Mouse (Mus musculus): ENCODE data around the gene Crybg3. TPM values are rescaled to one million over a fixed set of nuclear protein-coding genes. Genes with fewer than 3 reads are reported as not detected.

Crybg3 gene
- polyA plus RNA-seq, 1 experiment from 2014 or later, result 6.6 TPM

GRCm38 (mm10) chr16:59547887-59548581 is 52.7 kb downstream of the Crybg3 start:
- Histone ChIP-seq H3K4me3 (no peak overlapping the region), H3K27ac (no peak overlapping the region), H3K9ac (no peak overlapping the region), H3K9me3 (no peaks in the 10 kb centered on the region), H3K4me1 (peaks cover 10% of the 10 kb centered on the region; the same call in 1 of the 2 replicates), H3K27me3 (replicated peaks) (no peaks in the 10 kb centered on the region), H3K4me2 (replicated peaks) (no peak overlapping the region), H3K36me3 (no peaks in the 10 kb centered on the region)
- ATAC-seq (ENCODE audit: low FRiP score, low read depth), result no peak
- 83% methylated on average over 14 of the region's 14 CpGs for WGBS

DNA sequence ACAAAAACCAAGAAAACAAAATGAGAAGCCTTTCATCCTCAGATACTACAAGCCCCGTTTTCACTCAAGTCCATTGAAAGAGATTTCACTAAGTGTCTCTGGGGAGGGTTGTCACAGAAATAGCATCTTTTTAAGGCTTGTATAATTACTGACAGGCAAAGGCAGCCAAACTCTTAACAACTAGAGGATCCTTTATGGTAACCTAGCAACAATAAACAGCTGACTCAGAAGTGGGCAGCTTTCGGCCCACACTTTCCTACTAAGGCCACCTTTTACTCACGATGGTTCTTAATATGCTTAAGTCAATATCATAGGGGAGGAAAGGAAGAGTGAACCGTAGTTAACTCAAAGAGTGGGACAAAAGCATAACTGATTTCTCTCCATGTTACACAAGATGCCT is 53.3 kb downstream of the Crybg3 start:
- Histone ChIP-seq H3K27me3 (replicated peaks) (no peaks in the 10 kb centered on the region), H3K9ac (no peak overlapping the region), H3K4me1 (peaks cover 10% of the 10 kb centered on the region; the same call in 1 of the 2 replicates), H3K27ac (no peak overlapping the region), H3K4me2 (replicated peaks) (no peak overlapping the region), H3K4me3 (no peak overlapping the region), H3K36me3 (no peaks in the 10 kb centered on the region), H3K9me3 (no peaks in the 10 kb centered on the region)
- WGBS, result 61% methylated on average over 4 of the region's 4 CpGs
- no peak for ATAC-seq (ENCODE audit: low FRiP score, low read depth)

DNA sequence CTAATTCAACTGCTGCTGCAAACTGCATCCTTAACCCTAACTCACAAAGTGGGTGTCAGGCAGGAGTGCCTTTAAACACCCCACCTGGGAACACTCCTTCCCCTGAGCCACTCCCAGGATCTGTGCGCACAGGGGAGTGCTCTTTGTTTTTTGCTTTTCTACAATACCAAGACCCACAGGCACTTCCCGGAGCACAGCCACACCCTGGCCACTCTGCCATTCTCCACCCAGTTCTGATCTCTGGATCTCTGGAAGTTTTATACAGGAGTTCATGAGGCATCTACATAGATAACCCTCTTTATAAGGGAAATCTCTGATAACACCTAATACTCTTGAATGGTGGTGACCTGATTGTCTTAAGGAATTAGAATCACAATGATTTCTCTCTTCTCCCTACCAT is 55.4 kb downstream of the Crybg3 start:
- Histone ChIP-seq H3K4me2 (replicated peaks) (no peak overlapping the region), H3K9ac (no peak overlapping the region), H3K9me3 (no peaks in the 10 kb centered on the region), H3K27ac (no peak overlapping the region), H3K4me3 (no peak overlapping the region), H3K4me1 (peaks cover 10% of the 10 kb centered on the region; the same call in 1 of the 2 replicates), H3K27me3 (replicated peaks) (no peaks in the 10 kb centered on the region), H3K36me3 (no peaks in the 10 kb centered on the region)
- 75% methylated on average over 2 of the region's 2 CpGs for WGBS
- no peak for ATAC-seq (ENCODE audit: low FRiP score, low read depth)

- ATAC-seq (ENCODE audit: low FRiP score, low read depth), result no peak
- 74% methylated on average over 4 of the region's 4 CpGs for WGBS
Measured at GRCm38 (mm10) chr16:59541382-59541781, 59.4 kb downstream of the Crybg3 start.

GRCm38 (mm10) chr16:59540944-59541343 is 59.8 kb downstream of the Crybg3 start:
- H3K4me2 ChIP-seq (replicated peaks), result no peak overlapping the region
- H3K9ac ChIP-seq, result no peak overlapping the region
- no peaks in the 10 kb centered on the region for H3K9me3 ChIP-seq
- H3K27ac ChIP-seq, result no peak overlapping the region
- no peaks in the 10 kb centered on the region for H3K36me3 ChIP-seq
- peaks cover 4% of the 10 kb centered on the region; the same call in 1 of the 2 replicates for H3K4me1 ChIP-seq
- no peak for ATAC-seq (ENCODE audit: low FRiP score, low read depth)
- WGBS, result 88% methylated on average over 3 of the region's 3 CpGs
- no peak overlapping the region for H3K4me3 ChIP-seq
- H3K27me3 ChIP-seq (replicated peaks), result no peaks in the 10 kb centered on the region

More at GRCm38 (mm10) chr16:59541382-59541781, 59.4 kb downstream of the Crybg3 start:
- no peak overlapping the region for H3K9ac ChIP-seq
- no peaks in the 10 kb centered on the region for H3K27me3 ChIP-seq (replicated peaks)
- H3K4me2 ChIP-seq (replicated peaks), result no peak overlapping the region
- H3K4me3 ChIP-seq, result no peak overlapping the region
- no peaks in the 10 kb centered on the region for H3K36me3 ChIP-seq
- no peaks in the 10 kb centered on the region for H3K9me3 ChIP-seq
- H3K27ac ChIP-seq, result no peak overlapping the region
- H3K4me1 ChIP-seq, result peaks cover 4% of the 10 kb centered on the region; the same call in 1 of the 2 replicates

GRCm38 (mm10) chr16:59535673-59536072 is 65.1 kb downstream of the Crybg3 start:
- no peaks in the 10 kb centered on the region for H3K9me3 ChIP-seq
- H3K36me3 ChIP-seq, result peaks cover 4% of the 10 kb centered on the region; the same call in 1 of the 2 replicates
- H3K9ac ChIP-seq, result no peak overlapping the region
- H3K4me2 ChIP-seq (replicated peaks), result no peak overlapping the region
- H3K27ac ChIP-seq, result no peak overlapping the region
- WGBS, result 84% methylated on average over 5 of the region's 5 CpGs
- no peaks in the 10 kb centered on the region for H3K27me3 ChIP-seq (replicated peaks)
- ATAC-seq (ENCODE audit: low FRiP score, low read depth), result no peak
- no peaks in the 10 kb centered on the region for H3K4me1 ChIP-seq
- H3K4me3 ChIP-seq, result no peak overlapping the region

- H3K4me3 ChIP-seq, result no peak overlapping the region
- no peak overlapping the region for H3K9ac ChIP-seq
- H3K36me3 ChIP-seq, result peaks cover 9% of the 10 kb centered on the region
- no peak for ATAC-seq (ENCODE audit: low FRiP score, low read depth)
- no peaks in the 10 kb centered on the region for H3K27me3 ChIP-seq (replicated peaks)
- no peaks in the 10 kb centered on the region for H3K4me1 ChIP-seq
- 90% methylated on average over 11 of the region's 11 CpGs for WGBS
- H3K4me2 ChIP-seq (replicated peaks), result no peak overlapping the region
- no peaks in the 10 kb centered on the region for H3K9me3 ChIP-seq
- no peak overlapping the region for H3K27ac ChIP-seq
Measured at GRCm38 (mm10) chr16:59534349-59534748, 66.4 kb downstream of the Crybg3 start.

- Histone ChIP-seq H3K4me1 (no peaks in the 10 kb centered on the region), H3K9ac (no peak overlapping the region), H3K27me3 (replicated peaks) (no peaks in the 10 kb centered on the region), H3K36me3 (peaks cover 9% of the 10 kb centered on the region), H3K27ac (no peak overlapping the region), H3K9me3 (no peaks in the 10 kb centered on the region), H3K4me2 (replicated peaks) (no peak overlapping the region), H3K4me3 (no peak overlapping the region)
- 56% methylated on average over 3 of the region's 3 CpGs for WGBS
- ATAC-seq (ENCODE audit: low FRiP score, low read depth), result no peak
Measured at GRCm38 (mm10) chr16:59532561-59532960, 68.2 kb downstream of the Crybg3 start.

- ATAC-seq (ENCODE audit: low FRiP score, low read depth), result no peak
- no peaks in the 10 kb centered on the region for H3K27me3 ChIP-seq (replicated peaks)
- no peak overlapping the region for H3K4me3 ChIP-seq
- no peaks in the 10 kb centered on the region for H3K9me3 ChIP-seq
- H3K4me2 ChIP-seq (replicated peaks), result no peak overlapping the region
- peaks cover 9% of the 10 kb centered on the region for H3K36me3 ChIP-seq
- H3K27ac ChIP-seq, result no peak overlapping the region
- H3K4me1 ChIP-seq, result no peaks in the 10 kb centered on the region
- 83% methylated on average over 5 of the region's 5 CpGs for WGBS
- no peak overlapping the region for H3K9ac ChIP-seq
Measured at GRCm38 (mm10) chr16:59531243-59531642, 69.5 kb downstream of the Crybg3 start.

- Histone ChIP-seq H3K4me1 (no peaks in the 10 kb centered on the region), H3K9me3 (no peaks in the 10 kb centered on the region), H3K27me3 (replicated peaks) (no peaks in the 10 kb centered on the region), H3K4me2 (replicated peaks) (no peak overlapping the region), H3K9ac (no peak overlapping the region), H3K4me3 (no peak overlapping the region), H3K36me3 (peaks cover 9% of the 10 kb centered on the region), H3K27ac (no peak overlapping the region)
- ATAC-seq (ENCODE audit: low FRiP score, low read depth), result no peak
- 91% methylated on average over 13 of the region's 13 CpGs for WGBS
Measured at GRCm38 (mm10) chr16:59529570-59529969, 71.2 kb downstream of the Crybg3 start.

DNA sequence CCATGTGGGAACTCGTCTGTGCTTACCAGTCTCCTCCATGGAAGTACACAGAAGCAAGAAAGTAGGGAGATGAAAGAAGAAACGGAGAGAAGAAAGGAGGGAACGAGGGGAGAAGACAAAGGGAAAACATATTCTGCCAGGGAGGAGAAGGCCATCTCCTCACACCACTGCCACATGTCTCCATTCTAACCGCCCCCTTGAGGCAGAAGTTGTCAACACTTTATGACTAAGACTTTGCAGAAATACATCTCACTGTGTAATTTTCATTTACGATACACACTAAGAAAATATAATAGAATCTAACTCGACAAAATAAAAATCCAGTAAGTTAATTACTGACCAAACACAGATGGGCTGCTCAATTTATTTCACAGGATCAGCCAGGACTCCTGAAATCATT is 73.8 kb downstream of the Crybg3 start:
- Histone ChIP-seq H3K36me3 (peaks cover 6% of the 10 kb centered on the region), H3K27ac (no peak overlapping the region), H3K4me1 (no peaks in the 10 kb centered on the region), H3K4me2 (replicated peaks) (no peak overlapping the region), H3K4me3 (no peak overlapping the region), H3K27me3 (replicated peaks) (no peaks in the 10 kb centered on the region), H3K9me3 (no peaks in the 10 kb centered on the region), H3K9ac (no peak overlapping the region)
- ATAC-seq (ENCODE audit: low FRiP score, low read depth), result no peak
- 84% methylated on average over 6 of the region's 6 CpGs for WGBS

- Histone ChIP-seq H3K27me3 (replicated peaks) (no peaks in the 10 kb centered on the region), H3K9ac (no peak overlapping the region), H3K27ac (no peak overlapping the region), H3K9me3 (no peaks in the 10 kb centered on the region), H3K36me3 (no peaks in the 10 kb centered on the region), H3K4me1 (no peaks in the 10 kb centered on the region), H3K4me3 (no peak overlapping the region), H3K4me2 (replicated peaks) (no peak overlapping the region)
- no peak for ATAC-seq (ENCODE audit: low FRiP score, low read depth)
- WGBS, result 93% methylated on average over 16 of the region's 16 CpGs
Measured at GRCm38 (mm10) chr16:59521752-59522423, 78.9 kb downstream of the Crybg3 start.
